Mouse (Mus musculus): ENCODE measurements around the gene H2al1g. TPM values are rescaled to one million over a fixed set of nuclear protein-coding genes. Genes with fewer than 3 reads are reported as not detected.

Gene H2al1g
- polyA plus RNA-seq (2014; fragmentation: Illumina TruSeq; extraction: RNeasy Lipid Tissue Mini Kit (QIAGEN cat#74804)), result not detected

DNA sequence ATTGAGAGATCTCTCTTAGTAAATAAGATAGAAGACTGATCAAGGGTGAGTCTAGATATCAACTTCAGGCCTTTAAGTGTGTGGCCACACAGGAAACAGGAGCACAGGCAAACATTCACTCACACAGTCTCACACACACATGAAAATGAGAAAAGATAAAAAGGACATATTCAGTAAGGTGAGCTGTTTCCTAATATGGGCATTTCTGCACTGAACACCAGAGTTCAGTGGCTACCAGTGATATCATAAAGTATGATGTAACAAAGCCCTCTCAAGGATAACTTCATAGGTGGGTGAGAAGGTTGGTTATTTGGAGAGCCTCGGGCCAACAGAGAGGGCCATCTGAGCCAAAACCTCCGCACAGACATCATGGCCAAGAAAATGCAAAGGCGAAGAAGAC, at the start of gene H2al1g:
Gene H2al1g (plus strand): TSS at position 301 of the 400 bp plus-strand sequence.

DNA sequence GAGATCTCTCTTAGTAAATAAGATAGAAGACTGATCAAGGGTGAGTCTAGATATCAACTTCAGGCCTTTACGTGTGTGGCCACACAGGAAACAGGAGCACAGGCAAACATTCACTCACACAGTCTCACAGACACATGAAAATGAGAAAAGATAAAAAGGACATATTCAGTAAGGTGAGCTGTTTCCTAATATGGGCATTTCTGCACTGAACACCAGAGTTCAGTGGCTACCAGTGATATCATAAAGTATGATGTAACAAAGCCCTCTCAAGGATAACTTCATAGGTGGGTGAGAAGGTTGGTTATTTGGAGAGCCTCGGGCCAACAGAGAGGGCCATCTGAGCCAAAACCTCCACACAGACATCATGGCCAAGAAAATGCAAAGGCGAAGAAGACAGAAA, 19.1 kb upstream of the H2al1g start, which contains the start of gene H2al1a:
Gene H2al1a (plus strand): TSS at position 301 of the 400 bp plus-strand sequence.

DNA sequence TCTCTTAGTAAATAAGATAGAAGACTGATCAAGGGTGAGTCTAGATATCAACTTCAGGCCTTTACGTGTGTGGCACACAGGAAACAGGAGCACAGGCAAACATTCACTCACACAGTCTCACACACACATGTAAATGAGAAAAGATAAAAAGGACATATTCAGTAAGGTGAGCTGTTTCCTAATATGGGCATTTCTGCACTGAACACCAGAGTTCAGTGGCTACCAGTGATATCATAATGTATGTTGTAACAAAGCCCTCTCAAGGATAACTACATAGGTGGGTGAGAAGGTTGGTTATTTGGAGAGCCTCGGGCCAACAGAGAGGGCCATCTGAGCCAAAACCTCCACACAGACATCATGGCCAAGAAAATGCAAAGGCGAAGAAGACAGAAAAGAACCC, 15.9 kb upstream of the H2al1g start, which contains the start of gene H2al1b:
Gene H2al1b (plus strand): TSS at position 301 of the 400 bp plus-strand sequence.

DNA sequence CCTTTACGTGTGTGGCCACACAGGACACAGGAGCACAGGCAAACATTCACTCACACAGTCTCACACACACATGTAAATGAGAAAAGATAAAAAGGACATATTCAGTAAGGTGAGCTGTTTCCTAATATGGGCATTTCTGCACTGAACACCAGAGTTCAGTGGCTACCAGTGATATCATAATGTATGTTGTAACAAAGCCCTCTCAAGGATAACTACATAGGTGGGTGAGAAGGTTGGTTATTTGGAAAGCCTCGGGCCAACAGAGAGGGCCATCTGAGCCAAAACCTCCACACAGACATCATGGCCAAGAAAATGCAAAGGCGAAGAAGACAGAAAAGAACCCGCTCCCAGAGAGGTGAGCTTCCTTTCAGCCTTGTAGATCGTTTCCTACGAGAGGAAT, 12.7 kb upstream of the H2al1g start, which contains the start of gene H2al1c:
Gene H2al1c (plus strand): TSS at position 301 of the 400 bp plus-strand sequence.

DNA sequence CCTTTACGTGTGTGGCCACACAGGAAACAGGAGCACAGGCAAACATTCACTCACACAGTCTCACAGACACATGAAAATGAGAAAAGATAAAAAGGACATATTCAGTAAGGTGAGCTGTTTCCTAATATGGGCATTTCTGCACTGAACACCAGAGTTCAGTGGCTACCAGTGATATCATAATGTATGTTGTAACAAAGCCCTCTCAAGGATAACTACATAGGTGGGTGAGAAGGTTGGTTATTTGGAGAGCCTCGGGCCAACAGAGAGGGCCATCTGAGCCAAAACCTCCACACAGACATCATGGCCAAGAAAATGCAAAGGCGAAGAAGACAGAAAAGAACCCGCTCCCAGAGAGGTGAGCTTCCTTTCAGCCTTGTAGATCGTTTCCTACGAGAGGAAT, 9.5 kb upstream of the H2al1g start, which contains the start of gene H2al1d:
Gene H2al1d (plus strand): TSS at position 301 of the 400 bp plus-strand sequence.

DNA sequence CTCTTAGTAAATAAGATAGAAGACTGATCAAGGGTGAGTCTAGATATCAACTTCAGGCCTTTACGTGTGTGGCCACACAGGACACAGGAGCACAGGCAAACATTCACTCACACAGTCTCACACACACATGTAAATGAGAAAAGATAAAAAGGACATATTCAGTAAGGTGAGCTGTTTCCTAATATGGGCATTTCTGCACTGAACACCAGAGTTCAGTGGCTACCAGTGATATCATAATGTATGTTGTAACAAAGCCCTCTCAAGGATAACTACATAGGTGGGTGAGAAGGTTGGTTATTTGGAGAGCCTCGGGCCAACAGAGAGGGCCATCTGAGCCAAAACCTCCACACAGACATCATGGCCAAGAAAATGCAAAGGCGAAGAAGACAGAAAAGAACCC, 6.4 kb upstream of the H2al1g start, which contains the start of gene H2al1e:
Gene H2al1e (plus strand): TSS at position 301 of the 400 bp plus-strand sequence.

DNA sequence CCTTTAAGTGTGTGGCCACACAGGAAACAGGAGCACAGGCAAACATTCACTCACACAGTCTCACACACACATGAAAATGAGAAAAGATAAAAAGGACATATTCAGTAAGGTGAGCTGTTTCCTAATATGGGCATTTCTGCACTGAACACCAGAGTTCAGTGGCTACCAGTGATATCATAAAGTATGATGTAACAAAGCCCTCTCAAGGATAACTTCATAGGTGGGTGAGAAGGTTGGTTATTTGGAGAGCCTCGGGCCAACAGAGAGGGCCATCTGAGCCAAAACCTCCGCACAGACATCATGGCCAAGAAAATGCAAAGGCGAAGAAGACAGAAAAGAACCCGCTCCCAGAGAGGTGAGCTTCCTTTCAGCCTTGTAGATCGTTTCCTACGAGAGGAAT, 3.2 kb upstream of the H2al1g start, which contains the start of gene H2al1f:
Gene H2al1f (plus strand): TSS at position 301 of the 400 bp plus-strand sequence.

DNA sequence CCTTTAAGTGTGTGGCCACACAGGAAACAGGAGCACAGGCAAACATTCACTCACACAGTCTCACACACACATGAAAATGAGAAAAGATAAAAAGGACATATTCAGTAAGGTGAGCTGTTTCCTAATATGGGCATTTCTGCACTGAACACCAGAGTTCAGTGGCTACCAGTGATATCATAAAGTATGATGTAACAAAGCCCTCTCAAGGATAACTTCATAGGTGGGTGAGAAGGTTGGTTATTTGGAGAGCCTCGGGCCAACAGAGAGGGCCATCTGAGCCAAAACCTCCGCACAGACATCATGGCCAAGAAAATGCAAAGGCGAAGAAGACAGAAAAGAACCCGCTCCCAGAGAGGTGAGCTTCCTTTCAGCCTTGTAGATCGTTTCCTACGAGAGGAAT, 3.1 kb downstream of the H2al1g start, which contains the start of gene H2al1h:
Gene H2al1h (plus strand): TSS at position 301 of the 400 bp plus-strand sequence.

DNA sequence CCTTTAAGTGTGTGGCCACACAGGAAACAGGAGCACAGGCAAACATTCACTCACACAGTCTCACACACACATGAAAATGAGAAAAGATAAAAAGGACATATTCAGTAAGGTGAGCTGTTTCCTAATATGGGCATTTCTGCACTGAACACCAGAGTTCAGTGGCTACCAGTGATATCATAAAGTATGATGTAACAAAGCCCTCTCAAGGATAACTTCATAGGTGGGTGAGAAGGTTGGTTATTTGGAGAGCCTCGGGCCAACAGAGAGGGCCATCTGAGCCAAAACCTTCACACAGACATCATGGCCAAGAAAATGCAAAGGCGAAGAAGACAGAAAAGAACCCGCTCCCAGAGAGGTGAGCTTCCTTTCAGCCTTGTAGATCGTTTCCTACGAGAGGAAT, 6.3 kb downstream of the H2al1g start, which contains the start of gene H2al1i:
Gene H2al1i (plus strand): TSS at position 301 of the 400 bp plus-strand sequence.

DNA sequence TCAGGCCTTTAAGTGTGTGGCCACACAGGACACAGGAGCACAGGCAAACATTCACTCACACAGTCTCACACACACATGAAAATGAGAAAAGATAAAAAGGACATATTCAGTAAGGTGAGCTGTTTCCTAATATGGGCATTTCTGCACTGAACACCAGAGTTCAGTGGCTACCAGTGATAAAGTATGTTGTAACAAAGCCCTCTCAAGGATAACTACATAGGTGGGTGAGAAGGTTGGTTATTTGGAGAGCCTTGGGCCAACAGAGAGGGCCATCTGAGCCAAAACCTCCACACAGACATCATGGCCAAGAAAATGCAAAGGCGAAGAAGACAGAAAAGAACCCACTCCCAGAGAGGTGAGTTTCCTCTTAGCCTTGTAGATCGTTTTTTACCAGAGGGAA, 9.5 kb downstream of the H2al1g start, which contains the start of gene H2al1j:
Gene H2al1j (plus strand): TSS at position 301 of the 400 bp plus-strand sequence.

Other genes starting within 250 kb of the H2al1g start
- not detected for gene H2al1a, start 19.0 kb upstream of the H2al1g start, polyA plus RNA-seq (2014; fragmentation: Illumina TruSeq; extraction: RNeasy Lipid Tissue Mini Kit (QIAGEN cat#74804))
- gene H2al1b, start 15.8 kb upstream of the H2al1g start, polyA plus RNA-seq (2014; fragmentation: Illumina TruSeq; extraction: RNeasy Lipid Tissue Mini Kit (QIAGEN cat#74804)), result not detected
- gene H2al1c, start 12.6 kb upstream of the H2al1g start, polyA plus RNA-seq (2014; fragmentation: Illumina TruSeq; extraction: RNeasy Lipid Tissue Mini Kit (QIAGEN cat#74804)), result not detected
- gene H2al1d, start 9.4 kb upstream of the H2al1g start, polyA plus RNA-seq (2014; fragmentation: Illumina TruSeq; extraction: RNeasy Lipid Tissue Mini Kit (QIAGEN cat#74804)), result not detected
- not detected for gene H2al1e, start 6.3 kb upstream of the H2al1g start, polyA plus RNA-seq (2014; fragmentation: Illumina TruSeq; extraction: RNeasy Lipid Tissue Mini Kit (QIAGEN cat#74804))
- not detected for gene H2al1f, start 3.1 kb upstream of the H2al1g start, polyA plus RNA-seq (2014; fragmentation: Illumina TruSeq; extraction: RNeasy Lipid Tissue Mini Kit (QIAGEN cat#74804))
- gene H2al1h, start 3.2 kb downstream of the H2al1g start, polyA plus RNA-seq (2014; fragmentation: Illumina TruSeq; extraction: RNeasy Lipid Tissue Mini Kit (QIAGEN cat#74804)), result not detected
- gene H2al1i, start 6.4 kb downstream of the H2al1g start, polyA plus RNA-seq (2014; fragmentation: Illumina TruSeq; extraction: RNeasy Lipid Tissue Mini Kit (QIAGEN cat#74804)), result not detected
- not detected for gene H2al1j, start 9.6 kb downstream of the H2al1g start, polyA plus RNA-seq (2014; fragmentation: Illumina TruSeq; extraction: RNeasy Lipid Tissue Mini Kit (QIAGEN cat#74804))

All from ovary, adult 10 weeks (tissue).